Mouse (Mus musculus) hindbrain, embryonic 16.5 days (tissue): ENCODE measurements around the gene Nmt2. TPM values are rescaled to one million over a fixed set of nuclear protein-coding genes. Genes with fewer than 3 reads are reported as not detected.
A peak's percentile ranks its signal among the peaks of the same experiment; 100 is the strongest.

Experiments used
- ATAC-seq: fragments of 200-750 bp; cut with Nextera tagmentation; 2 replicates; pipeline ENCODE4 v1.8.0; 2017; ENCODE audit warnings: moderate TSS enrichment, moderate library complexity
- H3K27ac ChIP-seq: fragments of 300-500 bp; sonication (generic); 2 replicates; pipeline ENCODE4 v1.5.1; 2014; ENCODE audit warnings: low read depth, mild to moderate bottlenecking, control low read depth, low read length, moderate library complexity
- H3K27me3 ChIP-seq: fragments of 300-500 bp; sonication (generic); replicated peaks from 2 replicates; pipeline ENCODE4 v1.6.1; 2014; ENCODE audit warnings: low read length; ENCODE audit not compliant: control insufficient read depth, insufficient read depth
- H3K36me3 ChIP-seq: fragments of 300-500 bp; sonication (generic); 2 replicates; pipeline ENCODE4 v1.6.1; 2014; ENCODE audit warnings: mild to moderate bottlenecking, low read length, moderate library complexity, mixed read lengths; ENCODE audit not compliant: control insufficient read depth, insufficient read depth
- H3K4me1 ChIP-seq: fragments of 300-500 bp; sonication (generic); 2 replicates; pipeline ENCODE4 v1.6.1; 2014; ENCODE audit warnings: low read depth, low read length; ENCODE audit not compliant: control insufficient read depth, insufficient read depth
- H3K4me2 ChIP-seq: fragments of 300-500 bp; sonication (generic); 2 replicates; pipeline ENCODE4 v1.6.1; 2014; ENCODE audit warnings: mild to moderate bottlenecking, low read length, control low read depth, moderate library complexity
- H3K4me3 ChIP-seq: fragments of 300-500 bp; sonication (generic); 2 replicates; pipeline ENCODE4 v1.5.1; 2014; ENCODE audit warnings: mild to moderate bottlenecking, low read length, control low read depth, moderate library complexity
- H3K9ac ChIP-seq: fragments of 300-500 bp; sonication (generic); 2 replicates; pipeline ENCODE4 v1.6.1; 2014; ENCODE audit warnings: low read depth, mild to moderate bottlenecking, control low read depth, low read length, moderate library complexity
- H3K9me3 ChIP-seq: fragments of 300-500 bp; sonication (generic); 2 replicates; pipeline ENCODE4 v1.6.1; 2014; ENCODE audit warnings: mild to moderate bottlenecking, low read length, moderate library complexity; ENCODE audit not compliant: control insufficient read depth
- WGBS: fragments of 180-500 bp; shearing (Covaris S2); extraction: QIAGEN DNeasy Blood & Tissue Kit; methylation state at CpG from one replicate; pipeline ENCODE4 v1.1.7; 2014; 5-methylcytosine and 5-hydroxymethylcytosine counted together
- polyA plus RNA-seq: library from polyadenylated mRNA; unstranded; fragments of >200 nt; fragmentation: Nextera tagmentation; extraction: Ambion mirVana; gene quantifications from 2 replicates; pipeline ENCODE4 v1.2.1, GENCODE M21; 2015

Gene Nmt2
- polyA plus RNA-seq, 1 experiment from 2014 or later, result 108 TPM

DNA sequence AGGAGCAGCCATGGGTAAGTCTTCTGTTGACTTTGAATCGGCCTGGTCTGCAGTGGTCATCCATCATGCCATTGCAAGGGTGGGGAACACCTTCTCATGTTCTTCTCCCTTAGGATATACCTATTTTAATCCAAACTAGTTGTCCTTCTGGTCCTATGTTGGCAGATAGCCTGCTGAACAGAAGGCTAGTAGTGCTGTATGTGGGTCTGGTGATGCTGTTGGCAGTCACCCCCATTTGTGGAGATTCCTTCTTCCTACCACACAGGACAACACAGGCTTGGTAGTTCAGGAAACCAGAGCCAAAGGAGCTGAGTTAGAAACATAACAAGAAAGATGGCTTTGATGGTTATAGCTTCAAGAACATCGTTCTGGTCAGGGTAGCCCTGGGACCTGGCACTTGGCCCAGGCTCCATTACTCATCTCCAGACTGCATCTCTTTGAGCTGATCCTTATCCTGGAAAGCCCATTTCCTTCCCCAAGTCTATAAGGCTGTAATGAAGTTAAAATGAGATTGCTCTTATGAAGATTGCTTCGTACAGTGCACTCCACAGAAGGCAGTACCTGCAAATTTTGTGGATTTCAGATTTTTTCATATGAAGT, 21.5 kb downstream of the Nmt2 start:
- H3K27ac ChIP-seq, result no peak overlapping the region
- H3K9ac ChIP-seq, result no peak overlapping the region
- WGBS, result 70% methylated on average over 3 of the region's 3 CpGs
- no peaks in the 10 kb centered on the region for H3K4me1 ChIP-seq
- H3K27me3 ChIP-seq, result no peaks in the 10 kb centered on the region
- no peak overlapping the region for H3K4me2 ChIP-seq
- H3K4me3 ChIP-seq, result no peak overlapping the region
- peak; percentile 48; the same call in 1 of the 2 replicates for ATAC-seq
- H3K9me3 ChIP-seq, result no peaks in the 10 kb centered on the region
- peaks cover 10% of the 10 kb centered on the region for H3K36me3 ChIP-seq

DNA sequence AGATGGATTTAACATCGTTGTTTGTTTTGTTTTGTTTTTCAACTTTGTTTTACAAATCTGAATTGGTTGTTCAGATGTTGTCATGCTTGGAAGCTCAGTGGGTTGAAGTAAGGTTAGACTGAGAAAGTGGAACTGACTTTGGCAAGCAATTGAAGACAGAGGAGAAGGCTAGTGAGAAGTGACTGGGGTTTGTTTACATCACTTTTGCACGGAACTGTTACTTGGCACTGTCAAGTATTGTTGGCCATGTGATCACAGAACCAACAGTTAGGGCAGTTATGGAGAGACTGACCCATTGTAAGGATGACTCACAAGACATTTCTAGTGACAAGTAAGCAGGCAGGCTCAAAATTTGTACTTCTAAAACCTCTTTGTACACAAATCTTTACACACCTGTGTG, 39.1 kb downstream of the Nmt2 start:
- H3K36me3 ChIP-seq, result peaks cover 40% of the 10 kb centered on the region
- 92% methylated on average over 2 of the region's 2 CpGs for WGBS

DNA sequence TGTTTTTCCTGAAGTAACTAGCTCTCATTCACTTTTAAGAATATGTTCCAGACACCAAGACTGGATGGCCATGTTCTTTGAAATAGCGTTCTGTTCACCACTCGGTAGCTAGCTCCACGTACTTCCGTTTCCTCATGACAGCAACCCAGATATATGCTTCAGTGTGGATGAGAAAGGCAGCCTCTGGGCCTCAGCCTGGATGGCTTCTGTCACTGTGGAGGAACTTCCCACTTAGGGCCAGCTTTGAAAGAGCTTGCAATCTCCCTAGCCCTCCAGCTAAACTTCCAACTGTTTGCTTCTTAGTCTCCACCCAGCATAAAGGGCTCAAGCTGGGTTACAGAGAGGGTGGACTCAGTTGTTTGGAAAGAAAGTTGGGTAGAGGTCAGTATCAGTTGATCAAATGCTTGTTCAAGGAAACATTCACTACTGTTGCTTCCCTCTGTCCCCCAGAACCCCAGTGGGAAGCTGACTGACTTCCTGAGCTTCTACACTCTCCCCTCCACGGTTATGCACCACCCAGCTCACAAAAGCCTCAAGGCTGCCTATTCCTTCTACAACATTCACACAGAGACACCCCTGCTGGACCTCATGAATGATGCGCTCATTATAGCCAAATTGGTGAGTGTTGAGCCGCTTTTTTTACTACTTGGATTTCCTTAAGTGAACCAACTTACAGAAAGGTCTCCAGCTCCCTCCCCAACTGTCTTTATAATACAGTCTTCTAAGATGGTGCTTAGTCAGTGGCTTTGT, 40.5 kb downstream of the Nmt2 start:
- Histone ChIP-seq H3K9me3 (no peaks in the 10 kb centered on the region), H3K9ac (no peak overlapping the region), H3K4me2 (no peak overlapping the region), H3K4me1 (no peaks in the 10 kb centered on the region), H3K27me3 (no peaks in the 10 kb centered on the region), H3K36me3 (peaks cover 49% of the 10 kb centered on the region), H3K4me3 (no peak overlapping the region), H3K27ac (no peak overlapping the region)
- WGBS, result 93% methylated on average over 7 of the region's 7 CpGs
- no peak for ATAC-seq

More for the DNA sequence above, 39.1 kb downstream of the Nmt2 start:
- Histone ChIP-seq H3K27me3 (no peaks in the 10 kb centered on the region), H3K27ac (no peak overlapping the region), H3K4me2 (no peak overlapping the region), H3K4me3 (no peak overlapping the region), H3K9me3 (no peaks in the 10 kb centered on the region), H3K4me1 (no peaks in the 10 kb centered on the region), H3K9ac (no peak overlapping the region)
- no peak for ATAC-seq

DNA sequence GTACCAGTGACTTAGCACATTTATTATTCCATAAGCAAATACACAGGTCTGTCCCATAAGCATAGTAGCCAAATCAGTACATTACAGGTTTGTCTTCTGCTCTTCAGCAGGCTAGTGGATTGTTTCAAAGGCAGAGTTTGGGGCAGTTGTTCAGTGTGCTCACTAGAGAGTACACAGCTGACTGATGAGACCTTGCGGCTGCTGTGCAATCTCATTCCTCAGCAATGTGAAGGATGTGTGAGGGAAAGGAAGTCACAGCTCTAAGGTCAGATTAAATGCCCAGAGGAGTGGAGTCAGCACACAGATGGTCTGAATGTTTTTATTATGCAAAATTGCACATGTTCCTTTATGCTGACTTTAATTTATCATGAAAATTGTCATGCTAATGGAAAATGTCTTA, 42.5 kb downstream of the Nmt2 start:
- Histone ChIP-seq H3K4me2 (no peak overlapping the region), H3K9ac (no peak overlapping the region), H3K36me3 (peaks cover 48% of the 10 kb centered on the region)

DNA sequence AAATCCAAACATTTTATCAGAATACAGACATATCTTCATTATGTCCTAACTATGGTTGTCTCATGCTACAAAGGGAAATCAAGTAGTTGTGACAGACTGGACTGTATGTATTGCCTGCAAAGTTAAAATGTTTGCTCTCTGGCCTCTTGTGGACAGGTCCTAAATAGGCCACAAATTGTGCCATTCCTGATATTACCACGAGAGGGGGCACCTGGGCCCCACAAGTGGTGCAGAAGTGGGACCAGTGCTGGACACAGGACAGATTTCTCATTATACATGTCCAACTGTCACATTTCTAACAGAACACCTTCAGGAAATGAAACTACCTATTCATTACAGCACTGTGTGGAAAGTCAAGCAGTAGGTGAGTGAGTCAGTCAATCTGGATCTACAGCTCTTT, 43.3 kb downstream of the Nmt2 start:
- H3K27ac ChIP-seq, result no peak overlapping the region
- H3K27me3 ChIP-seq, result no peaks in the 10 kb centered on the region
- ATAC-seq, result no peak
- no peak overlapping the region for H3K9ac ChIP-seq
- H3K4me1 ChIP-seq, result peaks cover 10% of the 10 kb centered on the region
- no peak overlapping the region for H3K4me2 ChIP-seq
- WGBS, result 43% methylated on average over 1 of the region's 1 CpGs
- peaks cover 46% of the 10 kb centered on the region for H3K36me3 ChIP-seq
- H3K4me3 ChIP-seq, result no peak overlapping the region
- no peaks in the 10 kb centered on the region for H3K9me3 ChIP-seq

More for the DNA sequence above, 42.5 kb downstream of the Nmt2 start:
- Histone ChIP-seq H3K9me3 (no peaks in the 10 kb centered on the region), H3K27me3 (no peaks in the 10 kb centered on the region), H3K4me1 (peaks cover 7% of the 10 kb centered on the region), H3K4me3 (no peak overlapping the region), H3K27ac (no peak overlapping the region)
- 77% methylated on average over 1 of the region's 1 CpGs for WGBS
- no peak for ATAC-seq

DNA sequence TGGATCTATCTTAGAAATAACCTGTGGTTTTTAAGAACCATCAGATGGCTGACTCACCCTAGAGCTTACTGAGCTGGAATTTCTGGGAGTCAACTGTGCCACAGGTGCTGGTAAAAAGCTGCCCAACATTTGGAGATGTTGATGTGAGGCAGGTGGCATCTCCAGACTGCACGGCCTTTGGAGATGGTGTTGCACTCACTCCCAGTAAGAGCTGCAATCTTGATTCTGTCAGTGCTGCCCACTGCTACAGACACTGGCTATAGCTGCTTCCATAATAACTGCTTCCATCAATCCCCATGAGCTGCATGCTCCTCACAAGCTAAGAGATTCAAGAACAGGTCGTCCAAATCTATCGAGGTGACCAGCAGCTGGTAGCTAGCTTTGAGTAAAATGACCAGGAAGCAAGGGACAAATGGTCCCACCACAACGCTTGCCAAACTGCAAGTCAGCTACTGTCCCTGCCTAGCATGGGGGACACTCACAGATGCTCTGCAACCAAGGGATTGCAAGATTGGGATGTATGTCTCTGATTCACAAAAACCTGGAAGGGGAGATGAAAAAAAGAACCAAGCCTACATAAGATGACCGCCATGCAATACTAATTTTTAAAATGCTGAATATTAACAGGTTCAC, 47.2 kb downstream of the Nmt2 start:
- H3K27ac ChIP-seq, result no peak overlapping the region

DNA sequence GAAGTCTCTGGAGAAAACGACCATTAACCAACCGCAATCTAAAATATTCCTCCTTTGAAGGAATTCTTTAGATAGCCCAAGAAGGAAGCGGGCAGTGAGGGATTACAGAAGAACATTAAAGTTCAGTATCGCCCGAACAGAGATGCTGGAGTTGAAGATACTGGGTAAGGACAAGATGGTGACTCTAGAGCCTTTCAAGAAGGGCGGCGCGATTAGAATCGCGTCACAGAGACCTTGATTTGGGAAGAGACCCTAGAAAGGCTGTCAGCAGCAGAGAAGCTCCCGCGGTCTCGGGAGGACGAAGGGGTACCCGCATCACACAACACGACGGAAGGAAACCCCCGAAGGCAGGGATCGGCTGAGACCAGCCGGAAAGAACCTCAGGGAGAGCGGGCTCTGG, 48.0 kb downstream of the Nmt2 start:
- peak overlapping the region; percentile 69 for H3K4me3 ChIP-seq
- H3K9me3 ChIP-seq, result no peaks in the 10 kb centered on the region
- no peak for ATAC-seq
- 2% methylated on average over 21 of the region's 21 CpGs for WGBS
- H3K4me1 ChIP-seq, result peaks cover 18% of the 10 kb centered on the region
- H3K9ac ChIP-seq, result peak overlapping the region; percentile 72
- peak overlapping the region; percentile 88 for H3K27ac ChIP-seq
- peak overlapping the region; percentile 76 for H3K4me2 ChIP-seq
- H3K36me3 ChIP-seq, result peaks cover 21% of the 10 kb centered on the region
- H3K27me3 ChIP-seq, result no peaks in the 10 kb centered on the region

More for the DNA sequence above, 47.2 kb downstream of the Nmt2 start:
- peaks cover 21% of the 10 kb centered on the region for H3K36me3 ChIP-seq
- peak overlapping the region; percentile 72; the same call in 1 of the 2 replicates for H3K9ac ChIP-seq
- no peaks in the 10 kb centered on the region for H3K9me3 ChIP-seq
- H3K27me3 ChIP-seq, result no peaks in the 10 kb centered on the region
- H3K4me2 ChIP-seq, result peak overlapping the region; percentile 76
- 77% methylated on average over 5 of the region's 5 CpGs for WGBS
- peaks cover 16% of the 10 kb centered on the region for H3K4me1 ChIP-seq
- H3K4me3 ChIP-seq, result peak overlapping the region; percentile 69
- no peak for ATAC-seq

DNA sequence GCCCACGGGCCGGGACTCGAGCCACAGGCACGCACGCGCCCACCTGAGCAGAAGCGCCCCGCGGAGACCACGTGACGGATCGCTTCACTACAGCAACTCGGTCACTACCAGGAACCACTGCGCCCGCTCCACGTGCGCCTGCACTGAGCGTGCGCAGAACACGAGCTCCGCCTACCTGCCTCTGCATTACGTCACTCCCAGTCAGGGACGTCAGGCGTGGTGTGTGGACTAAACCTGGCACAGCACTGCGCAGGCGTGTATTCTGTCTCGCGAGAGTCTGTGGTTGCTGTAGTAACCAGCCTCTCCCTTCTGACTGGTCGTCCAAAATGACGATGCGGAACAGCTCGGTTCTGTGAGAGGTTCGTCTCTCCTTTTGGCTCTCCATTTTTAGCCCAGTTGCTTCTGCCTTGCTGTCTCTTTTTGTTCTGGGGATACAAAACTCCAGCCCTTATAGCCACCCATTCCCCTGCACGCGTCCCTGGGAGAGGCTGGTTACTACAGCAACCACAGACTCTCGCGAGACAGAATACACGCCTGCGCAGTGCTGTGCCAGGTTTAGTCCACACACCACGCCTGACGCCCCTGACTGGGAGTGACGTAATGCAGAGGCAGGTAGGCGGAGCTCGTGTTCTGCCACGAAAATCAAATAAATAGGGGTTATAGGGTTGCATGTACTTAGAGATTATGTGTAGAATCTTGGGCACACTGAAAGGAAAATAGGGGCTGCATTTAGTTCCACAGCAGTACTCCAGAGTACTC, 48.7 kb downstream of the Nmt2 start, which contains the start of gene Rpp38:
Gene Rpp38 (minus strand): TSS at position 160 of the 759 bp plus-strand sequence.
- H3K4me2 ChIP-seq, result peak within 1 kb of the TSS; percentile 76
- under 1% methylated on average over 43 of the region's 45 CpGs for WGBS
- peak; percentile 98 for ATAC-seq
- peak within 1 kb of the TSS; percentile 88 for H3K27ac ChIP-seq
- peak within 1 kb of the TSS; percentile 69 for H3K4me3 ChIP-seq
- H3K36me3 ChIP-seq, result peaks cover 18% of the 10 kb centered on the region
- H3K4me1 ChIP-seq, result peaks cover 18% of the 10 kb centered on the region
- H3K27me3 ChIP-seq, result 0 out of 2 replicates have a peak, but pooled peaks cover under 1% of the 10 kb centered on the region
- H3K9ac ChIP-seq, result peak within 1 kb of the TSS; percentile 72
- H3K9me3 ChIP-seq, result no peaks in the 10 kb centered on the region
